Mouse (Mus musculus): ENCODE measurements around the gene Cacna2d3. TPM values are rescaled to one million over a fixed set of nuclear protein-coding genes. Genes with fewer than 3 reads are reported as not detected.
A peak's percentile ranks its signal among the peaks of the same experiment; 100 is the strongest.

The Cacna2d3 gene
- total RNA-seq, 1 experiment from 2014 or later: 3.7 TPM

DNA sequence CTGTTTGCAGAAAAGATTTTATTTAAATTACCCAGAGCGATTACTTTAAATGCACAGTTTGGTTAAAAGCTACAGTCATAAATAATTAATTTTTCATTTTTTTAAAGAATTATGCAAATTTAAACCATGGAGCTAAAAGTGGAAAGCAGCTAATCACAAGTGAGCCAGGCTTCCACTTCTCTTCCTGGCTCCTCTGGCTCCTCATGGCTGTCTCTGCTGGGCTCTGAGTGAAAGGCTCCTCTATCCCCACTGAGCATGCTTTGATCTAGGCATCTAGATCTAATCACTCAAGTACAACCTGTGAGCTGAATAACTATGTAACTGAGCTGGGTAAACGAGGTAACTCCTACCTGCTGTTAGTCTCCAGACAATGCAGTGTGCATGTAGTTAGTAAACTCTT, 577.5 kb downstream of the Cacna2d3 start:
- DNase-seq: no peak

DNA sequence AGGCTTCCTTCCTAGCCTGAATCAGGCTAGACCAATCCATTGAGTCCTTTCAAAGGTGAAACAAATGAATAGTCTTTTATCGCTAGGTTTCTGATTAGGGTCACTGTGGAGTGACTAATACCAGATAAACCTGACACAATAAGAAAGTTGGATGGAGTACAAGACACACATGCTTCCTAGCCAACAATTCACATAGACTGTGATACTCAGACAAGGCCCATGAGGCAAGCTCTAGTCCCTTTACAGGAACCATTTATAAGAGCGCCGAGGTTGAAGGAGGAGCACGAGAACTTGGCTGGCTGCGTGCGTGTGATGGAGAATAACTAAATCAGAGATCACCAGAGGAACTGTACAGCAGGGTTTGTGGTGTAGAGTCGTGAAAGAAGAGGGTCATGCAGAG, 584.0 kb downstream of the Cacna2d3 start:
- DNase-seq: no peak

DNA sequence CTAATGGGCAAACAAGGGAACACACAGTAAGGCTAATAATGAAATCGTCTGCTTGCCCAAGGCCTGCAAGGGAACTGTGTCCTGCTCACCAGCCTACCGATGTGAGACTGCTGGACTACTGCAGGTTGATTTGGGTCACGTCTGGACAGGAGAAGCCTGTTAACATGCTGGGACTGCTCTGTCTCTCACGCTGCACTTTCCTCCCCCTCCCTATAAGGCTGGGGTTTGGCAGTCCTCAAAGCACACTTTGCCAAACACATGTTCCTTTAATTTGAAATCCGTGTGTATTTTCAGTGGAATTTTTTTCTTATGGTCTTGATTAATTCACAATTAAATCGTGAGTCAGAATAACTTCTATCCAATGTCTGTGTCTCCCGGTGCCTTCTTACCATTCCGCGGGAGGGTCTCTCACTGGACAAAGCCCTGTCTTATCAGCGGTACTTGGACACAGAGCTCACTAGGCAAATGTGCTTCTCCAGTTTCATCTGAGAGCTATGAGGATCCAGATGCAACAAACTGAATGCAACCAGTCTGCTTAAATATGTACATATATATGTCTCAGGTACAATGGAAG, 584.6 kb downstream of the Cacna2d3 start:
- DNase-seq: no peak

DNA sequence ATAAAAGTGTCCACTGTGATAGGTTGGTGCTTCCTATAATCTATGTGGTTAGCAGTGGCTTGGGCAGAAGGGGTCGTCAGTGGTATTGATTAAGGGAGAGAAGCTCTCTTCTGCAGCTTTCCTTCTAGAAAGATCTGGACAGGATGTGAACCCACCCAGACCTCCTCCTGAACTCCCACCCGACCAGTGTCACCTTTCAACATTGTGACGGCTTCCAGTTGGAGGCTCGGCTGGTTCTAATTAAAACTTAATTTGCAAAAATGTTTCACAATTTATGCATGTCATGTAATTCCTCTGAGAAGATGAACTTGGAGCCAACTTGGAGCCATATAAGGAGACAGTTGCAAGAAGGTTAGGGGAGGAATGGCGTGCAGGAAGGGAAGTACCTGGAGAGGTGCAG, 586.8 kb downstream of the Cacna2d3 start:
- DNase-seq: no peak

DNA sequence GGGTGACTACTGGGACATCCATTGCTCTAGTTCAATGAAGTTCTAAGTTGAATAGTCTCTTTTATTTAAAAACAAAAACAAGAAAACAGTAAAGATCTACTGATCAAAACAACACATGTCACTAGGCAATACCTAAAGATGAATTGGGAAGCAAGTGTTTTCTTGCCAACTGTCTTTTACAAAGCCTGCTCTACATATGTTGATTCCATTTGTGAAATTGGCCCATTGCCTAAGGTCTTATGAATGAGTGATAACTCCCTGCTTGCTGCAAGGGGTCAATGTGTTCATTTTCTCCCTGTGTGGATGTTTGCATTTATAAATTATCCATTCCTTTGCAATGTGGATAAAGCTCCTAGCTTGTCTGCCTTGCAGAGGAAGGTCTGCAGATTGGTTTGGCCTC, 591.2 kb downstream of the Cacna2d3 start:
- no peak for DNase-seq

DNA sequence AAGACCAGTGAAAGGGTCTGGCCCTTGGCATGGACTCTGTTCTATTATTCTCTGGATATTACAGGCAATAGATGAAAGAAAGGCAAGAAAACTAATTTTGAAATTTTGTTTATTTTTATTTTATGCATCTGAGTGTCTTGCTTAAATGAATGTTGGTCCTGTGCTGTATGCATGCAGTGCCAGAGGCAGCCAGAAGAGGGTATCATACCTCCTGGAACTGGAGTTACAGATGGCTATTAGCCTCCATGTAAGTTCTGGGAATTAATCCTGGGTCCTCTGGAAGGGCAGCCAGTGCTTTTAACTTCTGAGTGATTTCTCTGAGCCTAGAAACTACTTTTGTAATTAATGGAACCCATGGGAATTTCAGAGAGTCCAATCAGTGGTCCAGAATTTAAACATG, 597.8 kb downstream of the Cacna2d3 start:
- no peak for DNase-seq

DNA sequence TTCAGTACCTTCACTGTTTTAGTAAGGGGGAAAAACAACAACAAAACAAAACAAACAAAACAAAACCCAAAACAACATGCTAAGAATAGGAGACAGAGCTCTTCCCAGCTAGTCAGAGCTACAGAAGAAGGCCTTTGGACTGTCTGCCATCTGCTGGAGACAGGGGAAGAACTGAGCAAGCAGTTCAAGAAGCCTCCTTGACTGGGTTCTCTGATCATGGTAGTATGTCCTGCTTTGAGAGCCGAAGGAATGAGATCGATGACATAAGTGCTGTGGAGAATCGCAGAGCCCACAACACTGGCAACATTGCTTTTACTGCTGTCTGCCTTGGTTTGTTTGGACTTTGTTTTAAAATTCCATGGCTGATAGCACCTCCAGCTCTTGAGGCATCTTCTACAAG, 598.9 kb downstream of the Cacna2d3 start:
- no peak for DNase-seq

DNA sequence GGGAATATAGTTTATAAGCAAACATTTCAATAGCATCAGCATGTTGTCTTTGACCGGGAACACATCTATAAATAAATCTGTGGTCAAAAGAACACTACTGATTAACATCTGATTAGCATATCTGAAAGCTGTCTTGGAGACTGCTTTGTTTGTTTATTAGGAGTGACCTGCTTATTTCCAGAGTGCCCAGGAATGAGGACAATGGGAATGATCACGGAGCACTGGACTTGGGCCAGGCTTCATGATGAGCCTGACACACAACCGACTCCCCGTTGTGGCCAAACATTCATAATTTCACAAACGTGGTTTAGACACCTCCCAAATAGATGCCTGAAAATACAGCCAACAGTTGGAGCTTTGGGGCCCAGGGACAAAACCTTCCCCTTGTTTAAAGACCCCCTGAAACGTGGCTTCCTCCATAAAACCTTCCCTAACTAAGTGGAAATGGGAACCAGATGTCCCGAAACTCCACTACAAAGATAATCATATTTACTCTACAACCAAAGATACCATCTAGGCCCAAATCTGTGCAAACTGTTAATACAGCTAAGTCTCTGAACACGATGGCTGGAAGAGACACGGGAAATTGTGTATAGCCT, 607.7 kb downstream of the Cacna2d3 start:
- DNase-seq: no peak

DNA sequence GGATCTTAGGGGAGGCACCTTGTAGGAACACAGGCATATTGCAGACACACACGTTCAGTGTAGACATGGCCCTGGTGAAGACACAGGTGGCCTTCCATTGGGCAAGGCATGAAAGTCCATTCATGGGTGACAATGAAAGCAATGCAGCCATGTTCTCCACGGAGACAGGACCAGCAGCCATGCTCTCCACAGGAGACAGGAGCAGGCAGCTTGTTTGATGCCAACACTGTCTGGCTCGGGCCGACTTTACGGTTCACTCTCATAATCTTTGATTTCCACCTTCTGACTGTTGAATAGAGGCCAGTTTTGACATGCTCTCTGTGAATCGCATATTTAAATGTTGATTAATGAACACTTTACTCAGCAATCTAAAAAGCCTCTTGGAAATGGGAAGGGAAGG, 610.0 kb downstream of the Cacna2d3 start:
- no peak for DNase-seq

DNA sequence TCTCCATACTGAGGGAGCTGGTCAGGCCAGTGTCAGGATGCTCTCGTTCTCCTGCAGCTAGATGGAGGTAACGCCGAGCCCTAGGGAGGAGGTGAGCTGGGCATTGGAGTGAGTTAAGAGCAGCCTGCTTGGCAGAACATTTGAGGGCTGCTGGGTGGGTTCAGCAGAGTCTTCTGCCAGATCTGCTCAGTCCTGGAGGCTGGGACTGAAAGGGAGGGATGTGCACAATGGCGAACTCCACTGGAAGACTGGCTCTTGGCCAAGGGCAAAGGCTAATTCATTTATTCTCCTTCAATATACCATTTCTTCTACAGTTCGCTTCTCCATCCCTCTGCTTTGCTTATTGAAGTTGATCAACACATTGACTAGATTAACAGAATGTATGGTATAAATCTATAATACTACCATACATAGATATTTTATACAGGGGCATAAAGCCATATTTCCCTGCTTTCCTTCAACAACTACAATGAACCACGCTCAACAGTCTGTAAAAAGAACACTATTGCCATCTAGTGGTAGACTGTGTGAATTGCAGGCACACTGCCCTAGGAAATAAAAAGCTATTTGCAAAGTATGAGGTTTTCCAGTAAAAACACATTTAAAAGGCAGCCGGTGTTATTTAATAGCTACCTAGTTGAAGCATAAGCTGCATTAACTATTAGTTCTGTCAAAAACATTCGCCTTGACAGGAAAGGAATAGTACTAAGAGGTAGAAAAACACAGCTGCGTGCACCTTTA, 611.1 kb downstream of the Cacna2d3 start:
- no peak for DNase-seq

DNA sequence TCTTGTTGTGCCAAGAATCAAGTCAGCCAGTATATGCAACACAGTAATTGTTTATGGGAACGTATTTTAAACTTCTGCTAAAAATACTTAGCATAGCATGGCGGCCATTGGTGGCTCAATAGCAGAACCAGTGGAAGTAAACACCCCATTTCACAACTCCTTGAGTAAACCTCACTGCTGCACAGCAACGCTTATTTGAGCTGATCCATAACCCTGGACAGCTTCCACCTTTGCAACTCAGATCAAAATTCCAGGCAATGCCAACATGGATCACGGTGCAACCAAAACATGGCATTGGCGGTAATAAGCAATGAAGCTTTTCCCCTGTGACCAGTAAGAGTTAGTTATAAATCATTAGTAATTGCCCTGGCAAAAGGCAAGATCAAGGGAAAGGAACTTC, 614.2 kb downstream of the Cacna2d3 start:
- DNase-seq: no peak

DNA sequence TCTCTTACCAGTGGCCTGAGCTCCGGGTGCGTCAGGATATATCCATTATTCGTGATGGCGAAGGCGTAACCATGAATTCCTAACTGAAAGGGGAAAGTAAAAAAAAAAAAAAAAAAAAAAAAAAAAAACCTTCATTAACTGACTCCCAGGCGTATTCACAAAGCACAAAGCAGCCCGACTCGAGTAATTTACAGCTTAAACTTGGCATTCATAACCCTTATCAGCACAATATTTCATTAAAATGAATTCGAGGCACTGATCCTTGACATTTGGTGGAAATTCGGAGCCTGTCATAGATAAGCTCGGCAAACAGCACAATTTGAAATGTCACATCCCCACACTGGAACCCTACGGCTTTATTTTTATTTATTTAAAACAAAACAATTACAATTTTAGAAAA, 623.9 kb downstream of the Cacna2d3 start:
- no peak for DNase-seq

DNA sequence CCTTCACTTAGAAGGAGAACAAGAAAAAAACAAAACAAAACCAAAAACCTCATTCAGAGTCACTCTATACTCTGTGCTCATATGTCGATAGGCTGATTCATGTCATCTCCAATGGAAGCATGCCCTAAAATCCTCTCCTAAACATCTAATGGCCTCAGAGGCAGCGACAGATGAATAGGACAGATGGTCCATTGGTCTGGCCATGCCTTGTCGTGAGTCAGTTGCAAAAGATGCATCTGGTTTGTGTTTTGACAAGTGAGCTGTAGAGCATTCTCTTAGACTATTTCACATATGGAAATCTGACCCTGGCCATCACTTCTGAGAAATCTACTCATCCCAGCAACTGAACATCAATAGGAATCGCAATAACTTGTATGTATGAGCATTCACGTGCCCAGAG, 626.2 kb downstream of the Cacna2d3 start:
- no peak for DNase-seq

DNA sequence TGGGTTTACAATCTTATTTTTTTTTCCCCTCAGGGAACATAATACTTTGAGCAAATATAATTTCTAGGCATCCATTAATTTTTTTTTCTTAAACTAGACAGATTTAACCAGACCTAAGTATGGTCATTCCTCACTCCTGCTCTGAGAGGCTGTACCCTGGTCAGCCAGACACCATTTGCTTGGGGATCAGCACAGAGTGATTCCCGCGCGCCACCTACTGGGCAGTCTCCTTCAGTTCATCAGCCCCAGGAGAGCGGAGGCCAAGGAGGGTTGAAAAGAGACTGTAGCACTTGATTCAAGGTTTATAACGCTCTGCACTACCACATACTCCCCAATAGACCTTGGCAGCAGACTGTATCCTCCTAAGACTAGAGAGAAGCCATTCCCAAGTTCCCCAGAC, 631.6 kb downstream of the Cacna2d3 start:
- peak; percentile 87 for DNase-seq

DNA sequence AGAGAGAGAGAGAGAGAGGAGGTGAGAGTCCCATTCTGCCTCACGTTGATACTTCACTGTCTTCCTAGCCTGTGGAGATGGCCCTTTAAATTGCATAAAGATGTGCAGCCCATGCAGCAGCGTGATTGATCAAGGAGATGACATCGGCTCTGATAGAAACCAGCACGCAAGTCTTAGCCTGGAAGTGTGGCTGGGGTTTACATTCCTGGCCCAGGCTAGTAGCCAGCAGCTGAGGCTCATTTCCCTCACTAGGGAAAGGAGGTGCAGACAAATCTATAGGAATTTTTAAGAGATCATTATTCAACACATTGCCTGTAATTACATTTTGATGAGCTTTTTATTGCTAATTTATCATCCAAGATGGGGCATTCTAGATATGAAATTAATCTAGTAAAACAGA, 635.1 kb downstream of the Cacna2d3 start:
- no peak for DNase-seq

DNA sequence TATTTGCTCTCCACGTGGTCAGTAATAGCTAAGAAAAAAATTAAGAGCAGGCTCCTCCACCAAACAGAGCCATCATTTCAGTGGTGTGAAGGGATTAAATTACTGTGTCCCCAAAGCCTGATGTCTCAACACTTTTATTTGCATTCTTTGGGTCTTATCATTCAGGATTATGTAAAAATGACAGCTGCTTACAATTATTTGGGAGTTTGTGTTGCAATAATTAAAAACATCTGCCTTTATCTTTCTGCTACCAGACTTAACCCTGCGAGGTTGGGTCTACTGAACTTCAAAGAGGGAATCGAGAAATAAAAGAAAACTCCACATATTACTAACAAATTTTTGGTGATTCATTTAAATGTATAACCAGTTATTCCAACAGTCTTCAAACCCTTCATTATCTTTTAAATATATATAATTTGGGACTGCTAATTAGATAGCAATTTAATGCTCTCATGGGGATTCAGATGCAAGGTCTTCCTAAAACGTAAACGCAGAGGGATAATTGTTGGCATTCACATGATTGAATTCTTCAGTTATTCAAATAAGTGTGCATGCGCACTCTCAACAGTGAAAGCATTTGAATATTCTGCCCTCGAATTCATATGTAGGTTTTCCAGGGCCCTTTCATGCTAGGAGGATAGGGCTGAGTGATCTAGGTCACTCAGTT, 636.0 kb downstream of the Cacna2d3 start:
- DNase-seq: no peak

DNA sequence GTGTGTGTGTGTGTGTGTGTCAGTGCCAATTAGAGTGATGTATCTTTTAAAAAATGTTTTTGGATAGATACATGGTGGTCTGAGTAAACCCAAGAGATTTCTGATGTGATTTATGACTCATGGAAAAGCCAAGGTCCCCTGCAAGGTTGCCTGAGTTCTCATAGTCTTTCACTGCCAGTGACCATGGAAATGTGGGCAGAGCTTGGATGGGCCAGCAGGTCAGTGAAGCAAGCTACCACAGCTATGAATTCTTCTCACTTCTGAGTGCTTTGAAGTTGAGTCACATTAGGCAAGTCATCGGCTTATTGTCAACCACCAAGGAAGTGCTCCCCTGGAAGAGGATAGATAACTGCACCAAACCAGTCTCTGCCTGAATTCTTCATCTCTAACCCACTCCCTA, 639.5 kb downstream of the Cacna2d3 start:
- peak; percentile 43 for DNase-seq

DNA sequence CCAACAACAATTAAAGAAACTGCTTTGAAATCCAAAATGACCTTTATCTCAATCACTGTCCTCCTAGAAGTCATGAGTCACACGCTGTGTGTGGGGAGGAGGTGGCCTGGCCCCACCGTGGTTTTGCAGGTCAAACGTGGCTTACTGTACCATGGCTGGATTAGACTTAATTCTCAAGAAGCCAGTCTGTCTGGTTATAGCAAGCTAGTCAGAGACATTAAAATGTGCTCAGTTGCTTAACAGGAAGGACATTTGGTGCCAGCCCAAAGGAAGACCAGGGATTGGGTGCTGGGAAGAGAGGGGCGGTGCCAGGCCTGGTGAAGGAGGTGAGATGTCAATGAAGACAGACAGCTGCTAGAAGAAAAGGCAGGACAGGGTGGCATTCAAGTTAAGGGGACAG, 641.0 kb downstream of the Cacna2d3 start:
- DNase-seq: peak; percentile 21

DNA sequence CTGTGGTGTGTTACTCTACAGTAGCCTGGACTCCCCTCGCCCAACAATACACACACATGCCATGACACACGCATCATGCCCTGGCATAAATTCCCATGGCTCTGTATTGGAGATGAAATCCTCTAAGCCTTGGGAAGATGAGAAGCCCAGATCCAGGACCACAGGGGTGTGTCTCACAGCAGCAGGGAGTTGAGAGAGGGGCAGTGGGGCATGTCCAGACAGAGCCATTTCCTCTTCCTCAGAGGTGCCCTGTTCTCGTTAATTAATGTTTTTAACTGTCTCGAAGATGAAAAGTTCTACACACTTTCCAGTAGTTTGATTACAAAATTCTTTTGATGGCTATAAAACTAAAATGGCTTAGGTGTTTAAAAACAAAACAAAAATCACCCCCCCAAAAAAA, 641.4 kb downstream of the Cacna2d3 start:
- no peak for DNase-seq

DNA sequence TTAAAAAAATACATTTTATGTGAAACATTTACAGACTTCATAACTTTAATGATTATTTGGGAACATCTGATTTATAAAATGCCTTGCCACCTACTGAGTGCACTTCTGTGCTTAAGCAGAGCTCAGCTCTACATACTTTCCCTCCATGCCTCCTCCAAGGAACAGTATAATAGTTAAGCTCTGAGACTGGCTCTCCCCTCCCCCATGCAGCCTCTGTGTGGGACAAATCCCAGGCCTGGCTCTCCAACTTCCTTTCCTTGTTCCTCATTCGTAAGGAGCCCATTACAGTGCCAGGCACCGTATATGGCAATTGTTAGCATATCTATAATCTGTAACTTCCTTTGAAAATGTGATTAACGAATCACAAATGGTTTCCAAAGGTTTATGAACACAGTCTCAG, 644.2 kb downstream of the Cacna2d3 start:
- DNase-seq: no peak

DNA sequence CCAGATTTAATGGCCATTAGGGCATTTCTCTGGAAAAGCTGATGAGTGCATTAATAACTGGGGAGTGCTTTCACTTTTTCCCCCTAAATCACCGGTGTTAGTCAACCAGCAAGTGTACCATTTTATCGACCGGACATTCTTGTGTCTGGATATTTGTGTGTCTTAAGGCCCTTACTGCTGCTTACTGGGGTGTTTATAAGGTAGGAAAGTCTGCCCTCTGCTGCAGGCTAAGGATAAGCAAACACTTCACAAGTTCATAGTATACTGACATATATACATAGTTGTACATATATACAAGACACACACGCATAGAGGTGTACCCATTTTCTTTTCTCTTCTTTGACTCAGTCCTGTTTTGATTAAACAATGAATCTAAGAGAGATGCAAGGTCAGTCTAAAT, 647.9 kb downstream of the Cacna2d3 start:
- DNase-seq: no peak

DNA sequence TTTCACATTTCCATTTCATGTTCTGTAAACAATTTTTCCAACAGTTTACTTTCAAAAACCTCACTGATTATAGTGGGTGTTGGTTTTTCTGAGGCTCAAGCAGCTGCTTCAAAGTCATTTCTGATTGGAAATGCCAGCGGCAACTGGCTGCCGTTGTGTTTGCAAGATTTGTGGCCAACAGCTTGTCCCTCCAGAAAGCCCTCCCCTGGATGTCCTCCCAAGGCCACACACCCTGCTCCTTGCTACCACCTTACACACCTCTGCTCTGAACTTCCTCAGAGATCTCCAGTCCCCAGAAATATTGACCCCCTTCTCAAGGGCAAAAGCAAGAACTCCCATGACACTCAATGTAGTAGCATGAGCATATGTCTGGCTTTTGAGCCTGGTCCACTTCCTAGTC, 659.0 kb downstream of the Cacna2d3 start:
- no peak for DNase-seq

DNA sequence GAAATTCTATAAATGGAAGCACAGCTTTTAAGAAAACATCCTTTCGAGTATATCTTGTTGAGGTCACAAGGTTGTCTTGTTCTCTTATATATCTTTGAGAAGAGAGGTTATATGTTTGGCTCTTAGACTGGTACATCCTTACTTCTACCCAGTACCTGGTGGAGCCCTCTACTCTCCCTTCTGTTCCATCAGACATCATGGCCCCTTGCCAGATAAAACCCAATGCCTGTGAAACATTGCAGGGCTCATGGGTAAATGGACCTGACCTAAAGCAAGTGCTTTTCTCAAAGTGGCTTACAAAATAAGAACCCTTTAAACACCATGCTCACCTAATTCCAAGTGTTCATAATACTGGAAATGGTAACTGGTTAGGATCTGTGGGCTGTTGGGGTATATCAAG, 660.2 kb downstream of the Cacna2d3 start:
- DNase-seq: no peak

DNA sequence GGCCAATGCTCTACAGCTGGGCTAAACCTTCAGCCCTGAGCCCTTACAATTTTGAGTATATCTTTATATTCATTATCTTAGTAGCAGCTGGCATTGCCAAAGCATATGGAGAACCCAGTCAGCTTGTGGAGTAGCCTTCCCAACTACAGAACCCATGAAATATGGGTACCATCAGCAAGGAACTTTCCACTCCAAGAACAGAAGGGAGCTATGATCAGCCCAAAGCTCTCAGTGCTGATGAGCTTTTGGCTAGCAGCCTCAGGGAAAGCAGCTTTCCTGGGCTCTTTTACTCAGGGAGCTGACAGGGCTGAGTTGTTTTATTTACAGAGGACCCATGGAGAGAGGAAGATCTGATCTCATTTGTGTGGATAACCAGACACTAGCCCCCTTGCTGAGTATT, 661.0 kb downstream of the Cacna2d3 start:
- no peak for DNase-seq
